Comparison of ENCODE assay signal across 19 mouse cellular contexts in genomic region chr3:27613828-27614227, GRCm38 (mm10).
DNase-seq lines count a peak whose midpoint lies in the region; ATAC-seq and TF ChIP-seq lines count a peak whose summit lies in the region.
"Had no signal": no experiment of that assay in that cellular context is flagged by ENCODE, and none has a peak within 500 bp of the region (broad histone marks: within the 10 kb centered on the region; RNA-seq: fewer than 3 reads in every experiment).

No protein-coding gene starts in this region.

- no peaks in the 10 kb centered on the region for H3K9me3 ChIP-seq in liver, embryonic 11.5 days (ENCODE audit: control insufficient read depth, low read length)
- H3K9me3 ChIP-seq in liver, embryonic 13.5 days (replicated peaks): no peaks in the 10 kb centered on the region
- no peaks in the 10 kb centered on the region for H3K9me3 ChIP-seq in liver, postnatal 0 days (ENCODE audit: low read length)
- H3K9me3 ChIP-seq: embryonic facial prominence, embryonic 10.5 days; embryonic facial prominence, embryonic 12.5 days; forebrain, embryonic 13.5 days; forebrain, embryonic 15.5 days had no signal

- H3K36me3 ChIP-seq in liver, embryonic 11.5 days (ENCODE audit: control insufficient read depth, insufficient read depth, low read length): no peaks in the 10 kb centered on the region
- no peaks in the 10 kb centered on the region; the same call in 1 of the 2 replicates for H3K36me3 ChIP-seq in liver, embryonic 13.5 days
- H3K36me3 ChIP-seq in liver, postnatal 0 days (replicated peaks; ENCODE audit: insufficient read depth, low read length): peaks cover 6% of the 10 kb centered on the region
- H3K36me3 ChIP-seq: embryonic facial prominence, embryonic 10.5 days; forebrain, embryonic 15.5 days had no signal

- 0 out of 2 replicates have a peak, but pooled peaks have one; percentile 15 for TF ChIP-seq EP300 in liver, postnatal 0 days (IDR thresholded peaks at IDR 0.05; ENCODE audit: low read depth)

- H3K9ac ChIP-seq in liver, embryonic 11.5 days (ENCODE audit: low read depth, low read length): no peak overlapping the region
- H3K9ac ChIP-seq in liver, embryonic 13.5 days: no peak overlapping the region
- no peak overlapping the region for H3K9ac ChIP-seq in liver, postnatal 0 days (replicated peaks)
- H3K9ac ChIP-seq: embryonic facial prominence, embryonic 12.5 days; forebrain, embryonic 13.5 days; forebrain, embryonic 15.5 days had no signal

- WGBS in liver, embryonic 11.5 days: 66% methylated on average over 11 of the region's 11 CpGs
- WGBS in liver, embryonic 13.5 days (ENCODE audit: insufficient replicate concordance): 43% methylated on average over 11 of the region's 11 CpGs
- 73% methylated on average over 11 of the region's 11 CpGs for WGBS in liver, postnatal 0 days (ENCODE audit: insufficient replicate concordance)

- no peak for DNase-seq in liver, embryonic 11.5 days (ENCODE audit: low spot score)
- DNase-seq in liver: no peak
- DNase-seq in liver, embryonic 13.5 days: peak; percentile 24
- DNase-seq in liver, postnatal 0 days: no peak
- no peak for DNase-seq in adrenal gland, postnatal 36 days
- no peak for DNase-seq in frontal cortex, postnatal 25 days (ENCODE audit: low spot score in 2 of 2)
- no peak for DNase-seq in right cerebral cortex, postnatal 4 days
- DNase-seq: adrenal gland, adult 2 months; adrenal gland, postnatal 10 days; adrenal gland, postnatal 25 days; cerebellum, adult 11-12 months; cerebellum, adult 2 months; cerebellum, adult 9-10 months; cerebellum, postnatal 10 days; cerebellum, postnatal 25 days had no signal

- peak; percentile 77 for ATAC-seq in liver, embryonic 11.5 days (replicated peaks; ENCODE audit: low FRiP score)
- peak; percentile 65; the same call in 1 of the 2 replicates for ATAC-seq in liver, embryonic 13.5 days (ENCODE audit: low read depth)
- ATAC-seq in liver, postnatal 0 days: no peak
- ATAC-seq: forebrain, embryonic 13.5 days; forebrain, embryonic 15.5 days had no signal

- H3K27me3 ChIP-seq in liver, embryonic 11.5 days (replicated peaks; ENCODE audit: control insufficient read depth, insufficient read depth, low read length): no peaks in the 10 kb centered on the region
- no peaks in the 10 kb centered on the region for H3K27me3 ChIP-seq in liver, embryonic 13.5 days
- no peaks in the 10 kb centered on the region for H3K27me3 ChIP-seq in liver, postnatal 0 days (ENCODE audit: insufficient read depth, low read length)
- H3K27me3 ChIP-seq: embryonic facial prominence, embryonic 12.5 days; forebrain, embryonic 13.5 days; forebrain, embryonic 15.5 days had no signal

- no peak overlapping the region for H3K4me3 ChIP-seq in liver, embryonic 11.5 days (ENCODE audit: low read depth, low read length)
- no peak overlapping the region for H3K4me3 ChIP-seq in liver, embryonic 13.5 days (replicated peaks)
- no peak overlapping the region for H3K4me3 ChIP-seq in liver, postnatal 0 days (ENCODE audit: low read depth, low read length)
- H3K4me3 ChIP-seq: embryonic facial prominence, embryonic 10.5 days; embryonic facial prominence, embryonic 12.5 days; forebrain, embryonic 13.5 days; forebrain, embryonic 15.5 days had no signal

- H3K4me1 ChIP-seq in liver, embryonic 11.5 days (replicated peaks; ENCODE audit: control insufficient read depth, insufficient read depth, low read length): peaks cover 18% of the 10 kb centered on the region
- peaks cover 53% of the 10 kb centered on the region for H3K4me1 ChIP-seq in liver, embryonic 13.5 days (replicated peaks)
- peaks cover 47% of the 10 kb centered on the region for H3K4me1 ChIP-seq in liver, postnatal 0 days (ENCODE audit: insufficient read depth)

- H3K4me2 ChIP-seq in liver, embryonic 11.5 days: no peak overlapping the region
- no peak overlapping the region for H3K4me2 ChIP-seq in liver, embryonic 13.5 days
- H3K4me2 ChIP-seq in liver, postnatal 0 days (ENCODE audit: low read depth, low read length): no peak overlapping the region
- H3K4me2 ChIP-seq: embryonic facial prominence, embryonic 12.5 days; forebrain, embryonic 13.5 days; forebrain, embryonic 15.5 days had no signal

- TF ChIP-seq CTCF in liver, postnatal 0 days (IDR thresholded peaks at IDR 0.05; ENCODE audit: low read depth): no peak

- no peak overlapping the region for H3K27ac ChIP-seq in liver, embryonic 11.5 days (ENCODE audit: low read depth, low read length)
- H3K27ac ChIP-seq in liver, embryonic 13.5 days: no peak overlapping the region
- H3K27ac ChIP-seq in liver, postnatal 0 days (ENCODE audit: low read depth): no peak overlapping the region
- H3K27ac ChIP-seq: embryonic facial prominence, embryonic 10.5 days; embryonic facial prominence, embryonic 12.5 days; forebrain, embryonic 13.5 days; forebrain, embryonic 15.5 days had no signal
